Mouse (Mus musculus) adrenal gland, adult 8-10 months (tissue): ENCODE measurements at regions not wholly inside any gene's neighbourhood (a gene's known extent, or its start where the extent isn't known, plus 50 kb on each side); places are given as distances from the start of the nearest gene placed in this dataset.

Experiments
- DNase-seq: peaks from one replicate; pipeline ENCODE4 v3.0.0; 2022

DNA sequence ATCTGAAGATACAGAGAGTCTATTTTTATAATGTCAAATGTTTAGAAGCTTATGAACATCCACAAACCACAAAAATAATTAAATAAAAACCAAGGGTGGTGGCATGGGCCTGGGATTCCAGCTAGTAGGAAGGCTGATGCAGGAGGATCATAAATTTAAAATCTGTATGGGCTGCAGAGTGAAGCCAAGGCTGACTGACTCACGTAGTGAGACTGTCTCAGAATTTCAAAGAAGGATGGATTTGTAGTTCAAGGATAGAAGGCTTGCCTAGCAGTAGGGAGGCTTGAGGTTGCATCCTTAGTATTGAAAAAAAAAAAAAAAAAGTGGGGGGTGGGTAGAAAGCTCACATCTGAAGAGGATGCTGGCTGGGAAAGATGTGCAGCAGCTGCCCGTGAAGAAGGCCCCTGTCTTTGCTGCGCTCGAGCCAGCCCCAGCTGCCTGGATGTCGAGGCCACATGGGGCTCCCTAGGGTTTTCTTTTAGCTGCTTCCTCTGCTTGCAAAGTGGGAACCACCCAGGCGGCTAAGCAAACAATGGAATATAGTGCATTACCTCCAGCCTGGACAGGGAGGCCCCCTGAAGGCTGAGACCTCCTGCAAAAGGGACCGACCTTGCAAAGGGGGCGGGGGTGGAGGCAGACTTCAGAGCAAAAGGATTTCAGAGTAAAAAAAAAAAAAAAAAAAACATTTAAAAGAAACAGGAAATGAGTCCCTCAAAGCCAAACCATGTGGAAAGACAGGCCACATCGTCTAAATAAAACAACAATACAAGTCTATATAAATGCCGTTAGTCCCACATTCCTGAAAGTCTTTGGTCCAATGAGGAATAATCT, 101.3 kb downstream of the Tmco5 start:
- peak; percentile 56 for DNase-seq

DNA sequence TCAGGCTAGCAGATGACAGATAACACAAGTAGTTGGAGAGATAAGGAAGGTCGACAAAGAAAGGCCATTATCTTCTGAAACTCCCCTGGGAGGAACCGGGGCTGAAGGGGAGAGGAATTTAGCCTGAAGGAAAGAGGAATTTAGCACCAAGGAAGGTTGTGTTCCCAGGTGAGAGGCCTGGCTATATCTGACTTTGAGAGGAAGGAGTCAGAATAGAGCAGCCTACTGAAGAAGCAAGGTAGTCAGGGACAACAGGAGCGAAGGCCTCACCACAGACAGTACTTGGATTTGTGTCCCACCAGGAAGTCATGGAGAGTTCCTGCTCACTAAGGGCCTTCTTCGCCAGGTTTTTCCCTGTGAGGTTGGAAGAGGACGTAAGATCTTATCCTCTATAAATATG, 102.2 kb downstream of the Tmco5 start:
- no peak for DNase-seq

DNA sequence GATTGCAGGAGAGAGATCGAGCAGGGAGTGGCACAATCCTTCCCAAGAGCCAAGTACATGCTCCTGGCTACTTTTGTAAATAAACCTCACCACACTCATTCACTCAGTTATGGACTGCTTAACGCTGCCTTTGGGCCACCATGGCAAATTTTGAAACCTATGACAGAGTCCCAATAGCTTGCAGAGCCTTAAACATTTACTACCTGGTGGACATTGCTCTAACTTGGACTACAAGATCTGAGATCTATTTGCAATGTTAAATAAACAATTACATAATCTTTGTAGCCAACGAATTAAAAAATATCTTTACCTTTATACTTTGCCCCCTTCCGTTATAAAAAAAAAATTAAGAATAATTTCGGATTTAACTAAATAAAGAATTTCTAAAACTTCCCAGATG, 104.9 kb downstream of the Tmco5 start:
- DNase-seq, result no peak

GRCm38 (mm10) chr2:116983821-116984351, 105.4 kb downstream of the Tmco5 start:
- no peak for DNase-seq

DNA sequence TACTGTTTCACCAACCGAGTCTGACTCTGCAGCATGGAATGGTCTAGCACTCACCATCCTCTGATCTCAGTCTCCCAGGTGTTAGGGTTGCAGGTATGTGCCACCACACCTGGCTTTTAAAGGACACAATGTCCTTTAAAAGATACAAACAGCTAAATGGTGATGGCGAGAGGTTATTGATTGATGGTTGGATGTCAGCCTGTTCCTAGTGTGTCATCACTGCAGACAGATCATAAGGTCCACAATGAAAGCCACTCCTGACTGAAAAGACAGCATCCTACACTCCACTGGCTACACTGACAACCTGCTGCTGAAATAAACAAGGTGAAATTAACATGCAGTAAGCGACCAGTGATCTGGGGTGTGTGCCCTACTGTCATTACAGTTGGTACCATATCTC, 106.1 kb downstream of the Tmco5 start:
- no peak for DNase-seq

DNA sequence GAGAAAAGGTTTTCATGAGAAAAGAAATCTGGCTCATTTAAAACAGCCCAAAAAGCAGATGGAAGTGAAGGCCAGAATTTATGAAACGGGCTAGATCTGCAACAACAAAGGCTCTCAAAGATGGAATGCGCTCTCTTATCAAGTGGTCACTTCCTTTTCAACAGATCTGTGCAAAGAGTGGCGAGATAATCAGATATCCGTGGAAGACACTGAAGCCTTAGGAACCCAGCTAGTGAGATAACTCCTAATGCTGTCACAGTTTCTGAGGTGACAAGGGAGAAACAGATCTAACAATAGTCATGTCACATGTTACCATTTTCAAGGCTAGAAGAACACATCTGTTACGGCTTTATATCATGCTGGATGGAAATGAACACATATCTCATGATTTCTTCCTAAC, 107.1 kb downstream of the Tmco5 start:
- DNase-seq, result no peak

- no peak for DNase-seq
Measured at GRCm38 (mm10) chr2:116988953-116989674, 110.6 kb downstream of the Tmco5 start.

- no peak for DNase-seq
Measured at GRCm38 (mm10) chr2:116990106-116990505, 111.6 kb downstream of the Tmco5 start.

GRCm38 (mm10) chr2:116991561-116992042, 113.1 kb downstream of the Tmco5 start:
- DNase-seq, result no peak

GRCm38 (mm10) chr2:116993724-116994123, 115.2 kb downstream of the Tmco5 start:
- no peak for DNase-seq

GRCm38 (mm10) chr2:116996302-116996701, 117.8 kb downstream of the Tmco5 start:
- DNase-seq, result no peak

- DNase-seq, result no peak
Measured at GRCm38 (mm10) chr2:116998822-116999221, 120.3 kb downstream of the Tmco5 start.

- DNase-seq, result no peak
Measured at GRCm38 (mm10) chr2:116999592-116999991, 121.1 kb downstream of the Tmco5 start.

- DNase-seq, result no peak
Measured at GRCm38 (mm10) chr2:117003976-117004375, 117.2 kb upstream of the Spred1 start.

GRCm38 (mm10) chr2:117006846-117007245, 114.3 kb upstream of the Spred1 start:
- no peak for DNase-seq

DNA sequence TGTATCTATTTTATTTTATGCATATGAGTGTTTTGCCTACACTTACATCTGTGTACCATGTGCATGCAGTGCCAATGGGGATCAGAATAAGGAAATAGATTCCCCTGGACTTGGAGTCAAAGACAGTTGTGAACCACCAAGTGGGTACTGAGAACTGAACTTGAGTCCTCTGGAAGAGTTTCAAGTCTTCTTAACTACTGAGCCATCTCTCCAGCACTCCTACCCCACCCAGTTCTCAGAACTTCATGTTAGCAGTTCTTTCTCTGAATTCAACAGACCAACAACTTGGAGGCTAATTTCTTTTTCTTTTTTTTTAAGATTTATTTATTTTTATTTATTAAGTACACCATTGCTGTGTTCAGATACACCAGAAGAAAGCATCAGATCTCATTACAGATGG, 112.3 kb upstream of the Spred1 start:
- DNase-seq, result no peak

- DNase-seq, result no peak
Measured at GRCm38 (mm10) chr2:117010001-117010400, 111.2 kb upstream of the Spred1 start.

- no peak for DNase-seq
Measured at GRCm38 (mm10) chr2:117010942-117011341, 110.2 kb upstream of the Spred1 start.

DNA sequence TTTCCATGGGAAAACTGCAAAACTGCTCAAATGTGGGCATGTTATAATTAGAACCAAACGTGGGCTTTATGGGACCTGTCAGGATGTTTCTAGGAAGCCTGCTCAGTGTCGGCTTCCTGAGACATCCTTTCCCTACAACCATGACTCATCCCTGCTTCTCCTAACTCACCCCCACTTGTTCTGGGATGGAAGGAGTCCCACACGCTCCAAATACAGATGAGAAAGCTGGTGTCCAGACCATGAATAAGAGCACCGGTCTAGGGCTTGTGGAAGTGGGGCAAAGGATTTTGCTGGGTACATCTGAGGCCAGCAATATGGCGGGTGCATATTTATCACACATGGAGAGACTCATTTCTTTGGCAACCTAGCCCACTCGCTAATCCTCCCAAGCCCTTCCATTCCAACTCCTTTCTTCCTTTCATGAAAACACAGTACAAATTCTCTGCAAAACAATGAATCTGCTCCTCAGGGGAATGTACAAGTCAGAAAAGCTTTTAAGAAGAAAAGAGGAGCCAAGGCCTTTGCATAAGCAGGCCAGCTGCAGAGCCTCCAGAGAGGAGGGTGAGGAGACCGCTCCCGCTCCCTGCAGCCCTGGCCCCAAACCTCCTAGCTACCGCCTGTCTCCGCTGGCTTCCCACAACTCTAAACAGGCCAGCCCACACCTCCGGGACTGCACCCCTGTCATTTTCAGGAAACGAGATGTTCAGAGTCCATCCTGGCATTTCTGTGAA, 103.1 kb upstream of the Spred1 start:
- peak; percentile 58 for DNase-seq

GRCm38 (mm10) chr2:117018917-117019538, 102.1 kb upstream of the Spred1 start:
- DNase-seq, result peak; percentile 90

DNA sequence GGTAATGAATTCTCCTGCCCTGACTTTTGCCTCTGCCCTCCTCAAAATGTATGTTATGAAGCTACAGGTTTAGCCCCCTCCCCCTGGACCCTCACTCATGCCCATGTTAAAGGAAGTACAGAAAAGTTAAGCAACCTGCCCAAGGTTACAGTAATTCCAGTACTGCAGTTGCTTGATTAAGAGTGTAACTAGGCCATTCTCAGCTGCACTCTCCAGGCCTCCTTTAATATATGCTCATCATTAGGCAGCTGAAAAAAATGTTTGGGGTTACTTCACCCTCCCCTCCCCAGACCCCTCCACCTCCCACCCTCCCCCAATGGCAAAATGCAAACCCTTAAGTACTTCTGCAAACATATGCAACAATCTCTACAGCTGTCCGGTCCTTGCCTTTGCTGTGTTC, 101.6 kb upstream of the Spred1 start:
- no peak for DNase-seq

DNA sequence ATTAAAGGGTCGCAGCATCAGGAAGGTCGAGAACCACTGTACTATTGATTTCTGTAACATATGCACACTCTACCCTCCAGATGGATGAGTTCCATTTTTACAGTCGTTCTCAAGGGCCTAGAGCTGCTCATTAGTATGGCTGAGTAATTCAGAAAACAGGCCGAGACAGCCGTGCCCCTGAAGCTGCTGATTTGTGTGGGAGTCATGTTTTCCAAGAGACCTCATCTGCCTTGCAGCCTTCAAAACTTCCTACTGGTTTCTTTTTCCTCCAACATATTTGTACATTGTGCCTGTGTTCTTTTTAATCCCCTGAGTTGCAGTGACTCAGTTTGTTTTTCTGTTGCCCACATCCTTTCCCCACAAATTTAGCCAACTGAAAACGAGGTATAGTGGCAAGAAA, 99.4 kb upstream of the Spred1 start:
- no peak for DNase-seq
